Mouse (Mus musculus) forebrain, embryonic 16.5 days (tissue): Measurements from ENCODE around the gene Gm28374. TPM values are rescaled to one million over a fixed set of nuclear protein-coding genes. Genes with fewer than 3 reads are reported as not detected.
"Not testable (repeated sequence)": the region's sequence is repeated elsewhere in the genome, so short reads cannot be mapped to it uniquely, and the experiment has no call there.

Source experiments
- ATAC-seq: fragments of 200-750 bp; cut with Nextera tagmentation; 2 replicates; pipeline ENCODE4 v1.8.0; 2017; ENCODE audit warnings: mild to moderate bottlenecking, moderate library complexity
- H3K27ac ChIP-seq: fragments of 300-500 bp; sonication (generic); 2 replicates; pipeline ENCODE4 v1.5.1; 2014; ENCODE audit warnings: low read length, control low read depth
- H3K27me3 ChIP-seq: fragments of 300-500 bp; sonication (generic); replicated peaks from 2 replicates; pipeline ENCODE4 v1.6.1; 2014; ENCODE audit warnings: low read length; ENCODE audit not compliant: control insufficient read depth, insufficient read depth
- H3K36me3 ChIP-seq: fragments of 300-500 bp; sonication (generic); 2 replicates; pipeline ENCODE4 v1.6.1; 2014; ENCODE audit not compliant: control insufficient read depth, insufficient read depth
- H3K4me1 ChIP-seq: fragments of 300-500 bp; sonication (generic); replicated peaks from 2 replicates; pipeline ENCODE4 v1.6.1; 2014; ENCODE audit warnings: low read length; ENCODE audit not compliant: control insufficient read depth, insufficient read depth
- H3K4me2 ChIP-seq: fragments of 300-500 bp; sonication (generic); 2 replicates; pipeline ENCODE4 v1.6.1; 2014; ENCODE audit warnings: mild to moderate bottlenecking, low read length, control low read depth
- H3K4me3 ChIP-seq: fragments of 300-500 bp; sonication (generic); replicated peaks from 2 replicates; pipeline ENCODE4 v1.5.1; 2014; ENCODE audit warnings: mild to moderate bottlenecking, low read length, control low read depth
- H3K9ac ChIP-seq: fragments of 300-500 bp; sonication (generic); replicated peaks from 2 replicates; pipeline ENCODE4 v1.6.1; 2014; ENCODE audit warnings: low read depth, low read length, control low read depth
- H3K9me3 ChIP-seq: fragments of 300-500 bp; sonication (generic); 2 replicates; pipeline ENCODE4 v1.6.1; 2016; ENCODE audit warnings: low read length; ENCODE audit not compliant: control insufficient read depth
- WGBS: fragments of 180-500 bp; shearing (Covaris S2); extraction: QIAGEN DNeasy Blood & Tissue Kit; methylation state at CpG from one replicate; pipeline ENCODE4 v1.1.7; 2014; 5-methylcytosine and 5-hydroxymethylcytosine counted together
- polyA plus RNA-seq: library from polyadenylated mRNA; unstranded; fragments of >200 nt; fragmentation: Nextera tagmentation; extraction: Ambion mirVana; gene quantifications from 2 replicates; pipeline ENCODE4 v1.2.1, GENCODE M21; 2015

The Gm28374 gene
- polyA plus RNA-seq, 1 experiment from 2014 or later: 3.1 TPM

- no peaks in the 10 kb centered on the region for H3K27me3 ChIP-seq
- H3K9me3 ChIP-seq: no peaks in the 10 kb centered on the region
- H3K36me3 ChIP-seq: peaks cover 25% of the 10 kb centered on the region
- peaks cover 19% of the 10 kb centered on the region for H3K4me1 ChIP-seq
- peak overlapping the region; percentile 97 for H3K4me2 ChIP-seq
- peak overlapping the region; percentile 92 for H3K9ac ChIP-seq
- peak overlapping the region; percentile 80 for H3K4me3 ChIP-seq
- peak; percentile 4; the same call in 1 of the 2 replicates for ATAC-seq
- WGBS: 1% methylated on average over 41 of the region's 44 CpGs
- H3K27ac ChIP-seq: peak overlapping the region; percentile 100
Measured at GRCm38 (mm10) chr19:6047154-6047898, 34.7 kb downstream of the Gm28374 start.

DNA sequence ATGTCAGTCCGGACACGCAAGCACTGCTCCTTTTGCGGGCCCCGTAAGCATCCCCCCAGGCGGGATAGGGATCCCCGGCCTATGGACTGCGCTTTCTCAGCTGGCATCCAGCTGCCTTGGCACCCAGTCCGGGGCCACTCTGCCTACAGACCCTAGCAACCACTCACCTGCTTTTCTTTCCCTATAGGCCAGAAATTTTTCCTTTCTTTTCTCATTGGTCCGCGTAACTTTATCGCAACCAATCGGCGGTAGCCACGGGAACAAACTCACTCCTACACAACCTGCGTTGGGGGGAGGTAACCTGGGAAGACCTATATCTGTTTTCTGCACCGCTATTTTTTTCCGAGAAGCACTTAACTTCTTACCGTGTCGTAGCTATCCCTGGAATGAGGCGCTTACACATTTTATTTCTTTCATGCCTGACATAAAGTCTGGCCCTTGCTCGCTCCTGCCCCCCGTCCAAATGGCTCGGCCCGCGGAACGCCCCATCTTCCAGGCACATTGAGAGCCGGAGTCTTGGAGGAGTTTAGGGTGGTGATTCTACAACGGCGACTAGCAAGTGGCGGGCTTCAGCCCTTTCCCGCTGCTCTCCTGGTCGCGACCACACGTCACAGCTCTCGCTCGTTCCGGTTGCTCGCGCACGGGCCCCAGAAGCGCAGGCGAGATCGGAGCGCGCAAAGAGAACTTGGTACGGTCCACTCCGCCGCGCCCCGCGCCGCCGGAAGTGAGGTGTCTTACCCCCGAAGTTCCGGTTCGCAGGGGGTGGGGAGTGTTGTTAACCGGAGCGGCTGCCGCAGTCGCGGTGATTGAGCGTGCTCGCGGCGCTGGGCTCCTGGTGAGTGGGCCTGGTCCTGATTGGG is 35.5 kb downstream of the Gm28374 start, which contains the start of gene Syvn1:
Syvn1 (plus strand) TSS at position 283 of the 860 bp plus-strand sequence.
- peak; percentile 95 for ATAC-seq
- Histone ChIP-seq H3K9me3 (no peaks in the 10 kb centered on the region), H3K36me3 (peaks cover 18% of the 10 kb centered on the region), H3K9ac (peak within 1 kb of the TSS; percentile 92), H3K27ac (peak within 1 kb of the TSS; percentile 100), H3K4me3 (peak within 1 kb of the TSS; percentile 80), H3K4me2 (peak within 1 kb of the TSS; percentile 97), H3K27me3 (no peaks in the 10 kb centered on the region), H3K4me1 (peaks cover 19% of the 10 kb centered on the region)
- WGBS: under 1% methylated on average over 65 of the region's 65 CpGs

DNA sequence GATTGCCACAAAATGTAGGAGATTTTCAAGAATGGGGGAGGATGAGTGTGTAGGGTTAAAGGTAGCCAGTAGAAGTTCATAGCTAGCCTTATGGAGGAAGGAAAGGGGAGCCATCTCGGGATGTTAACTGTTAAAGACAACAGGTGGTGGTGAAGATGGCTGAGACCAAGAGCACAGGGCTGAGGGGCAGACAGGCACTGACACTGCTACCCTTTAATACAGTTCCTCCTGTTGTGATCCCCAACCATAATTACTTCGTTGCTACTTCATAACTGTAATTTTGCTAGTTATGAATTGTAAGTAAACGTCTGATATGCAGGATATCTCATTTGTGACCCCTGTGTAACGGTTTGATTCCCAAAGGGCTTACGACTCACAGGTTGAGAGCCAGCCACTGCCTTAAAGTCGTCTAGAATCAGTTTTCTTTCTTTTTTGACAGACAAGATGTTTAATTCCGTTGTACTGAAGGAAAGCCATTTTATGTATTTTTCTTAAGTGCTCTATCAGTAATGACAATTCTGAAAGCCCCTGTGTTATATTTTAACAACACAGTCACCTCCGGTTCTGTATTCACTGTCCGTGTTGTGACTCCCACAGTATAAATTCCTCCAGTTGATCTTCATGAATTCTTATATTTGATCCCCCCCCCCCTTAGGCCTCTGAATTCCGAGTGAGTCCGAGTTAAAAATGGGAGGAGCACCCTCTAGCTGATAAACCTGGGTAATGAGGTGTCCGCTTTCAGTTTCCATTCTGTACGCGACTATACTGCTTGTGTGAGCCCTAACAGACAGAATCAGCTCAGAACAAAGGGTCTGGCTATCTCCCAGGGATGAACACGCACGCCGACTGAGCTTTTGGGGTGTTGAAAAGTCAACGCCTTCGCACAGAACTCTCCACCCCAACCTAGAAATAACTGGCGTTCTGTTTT is 36.4 kb downstream of the Gm28374 start:
- WGBS: 19% methylated on average over 20 of the region's 20 CpGs
- Histone ChIP-seq H3K4me1 (peaks cover 19% of the 10 kb centered on the region), H3K4me3 (peak overlapping the region; percentile 80), H3K27me3 (no peaks in the 10 kb centered on the region), H3K4me2 (peak overlapping the region; percentile 97), H3K36me3 (peaks cover 12% of the 10 kb centered on the region), H3K9ac (peak overlapping the region; percentile 92), H3K27ac (peak overlapping the region; percentile 100), H3K9me3 (no peaks in the 10 kb centered on the region)
- ATAC-seq: peak; percentile 36

GRCm38 (mm10) chr19:6044102-6044501 is 38.0 kb downstream of the Gm28374 start:
- not testable (repeated sequence) for H3K27me3 ChIP-seq, H3K4me2 ChIP-seq, H3K27ac ChIP-seq, H3K4me3 ChIP-seq, H3K36me3 ChIP-seq, H3K9me3 ChIP-seq, ATAC-seq, H3K9ac ChIP-seq
- peaks cover 19% of the 10 kb centered on the region for H3K4me1 ChIP-seq
- WGBS: 55% methylated on average over 4 of the region's 4 CpGs

- no peaks in the 10 kb centered on the region for H3K36me3 ChIP-seq
- peaks cover 10% of the 10 kb centered on the region for H3K4me1 ChIP-seq
- no peak overlapping the region for H3K4me2 ChIP-seq
- H3K9ac ChIP-seq: no peak overlapping the region
- H3K4me3 ChIP-seq: no peak overlapping the region
- ATAC-seq: no peak
- H3K27ac ChIP-seq: no peak overlapping the region
- H3K27me3 ChIP-seq: no peaks in the 10 kb centered on the region
- WGBS: 85% methylated on average over 9 of the region's 9 CpGs
- no peaks in the 10 kb centered on the region for H3K9me3 ChIP-seq
Measured at GRCm38 (mm10) chr19:6042293-6042692, 39.8 kb downstream of the Gm28374 start.

DNA sequence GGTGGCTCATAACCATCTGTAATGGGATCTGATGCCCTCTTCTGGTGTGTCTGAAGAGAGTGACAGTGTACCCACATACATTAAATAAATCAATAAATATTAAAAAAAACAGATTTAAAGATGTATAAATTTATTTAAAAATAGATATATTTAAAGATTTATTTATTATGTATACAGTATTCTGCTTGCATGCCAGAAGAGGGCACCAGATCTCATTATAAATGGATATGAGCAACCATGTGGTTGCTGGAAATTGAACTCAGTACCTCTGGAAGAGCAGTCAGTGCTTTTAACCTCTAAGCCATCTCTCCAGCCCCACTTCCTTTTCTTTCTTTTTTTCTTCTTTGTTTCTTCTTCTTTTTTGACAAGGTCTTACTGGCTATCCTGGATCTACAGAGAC is 42.1 kb downstream of the Gm28374 start:
- Histone ChIP-seq H3K4me3 (no peak overlapping the region), H3K4me1 (peaks cover under 1% of the 10 kb centered on the region), H3K4me2 (no peak overlapping the region), H3K9ac (no peak overlapping the region), H3K9me3 (no peaks in the 10 kb centered on the region), H3K27ac (no peak overlapping the region), H3K27me3 (no peaks in the 10 kb centered on the region), H3K36me3 (no peaks in the 10 kb centered on the region)
- ATAC-seq: no peak

DNA sequence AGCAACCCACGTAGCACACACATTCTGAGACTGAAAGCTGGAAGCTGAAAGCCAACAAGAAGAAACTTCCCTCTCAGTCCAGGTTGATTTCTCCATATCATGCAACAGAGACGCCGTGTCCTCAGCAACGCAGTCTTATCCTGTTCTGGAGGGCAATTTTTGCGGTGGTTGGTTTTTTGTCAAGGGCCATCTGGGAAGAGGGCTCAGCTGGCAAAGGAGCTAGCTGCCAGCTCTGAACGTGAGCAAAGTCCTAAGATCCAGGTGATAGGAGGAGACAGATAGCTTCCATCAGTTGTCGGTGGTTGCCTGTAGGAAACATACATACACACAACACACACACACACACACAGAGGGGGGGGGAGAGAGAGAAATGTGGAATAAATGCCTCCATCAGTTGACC is 43.7 kb downstream of the Gm28374 start:
- Histone ChIP-seq H3K4me3 (no peak overlapping the region), H3K27me3 (no peaks in the 10 kb centered on the region), H3K36me3 (no peaks in the 10 kb centered on the region), H3K27ac (no peak overlapping the region), H3K9ac (no peak overlapping the region), H3K4me2 (no peak overlapping the region), H3K4me1 (no peaks in the 10 kb centered on the region), H3K9me3 (no peaks in the 10 kb centered on the region)
- WGBS: 78% methylated on average over 7 of the region's 7 CpGs
- no peak for ATAC-seq

- no peak for ATAC-seq
- no peaks in the 10 kb centered on the region for H3K9me3 ChIP-seq
Measured at GRCm38 (mm10) chr19:6037695-6038094, 44.4 kb downstream of the Gm28374 start.

More at GRCm38 (mm10) chr19:6037695-6038094, 44.4 kb downstream of the Gm28374 start:
- Histone ChIP-seq H3K4me2 (no peak overlapping the region), H3K9ac (no peak overlapping the region), H3K36me3 (no peaks in the 10 kb centered on the region), H3K27me3 (no peaks in the 10 kb centered on the region), H3K4me3 (no peak overlapping the region), H3K4me1 (no peaks in the 10 kb centered on the region), H3K27ac (no peak overlapping the region)
